Mouse (Mus musculus): ENCODE data around the gene Cers1. TPM values are rescaled to one million over a fixed set of nuclear protein-coding genes. Genes with fewer than 3 reads are reported as not detected.

Cers1 gene
- total and polyA plus RNA-seq, 3 experiments: 0.13 TPM; not detected in 2

DNA sequence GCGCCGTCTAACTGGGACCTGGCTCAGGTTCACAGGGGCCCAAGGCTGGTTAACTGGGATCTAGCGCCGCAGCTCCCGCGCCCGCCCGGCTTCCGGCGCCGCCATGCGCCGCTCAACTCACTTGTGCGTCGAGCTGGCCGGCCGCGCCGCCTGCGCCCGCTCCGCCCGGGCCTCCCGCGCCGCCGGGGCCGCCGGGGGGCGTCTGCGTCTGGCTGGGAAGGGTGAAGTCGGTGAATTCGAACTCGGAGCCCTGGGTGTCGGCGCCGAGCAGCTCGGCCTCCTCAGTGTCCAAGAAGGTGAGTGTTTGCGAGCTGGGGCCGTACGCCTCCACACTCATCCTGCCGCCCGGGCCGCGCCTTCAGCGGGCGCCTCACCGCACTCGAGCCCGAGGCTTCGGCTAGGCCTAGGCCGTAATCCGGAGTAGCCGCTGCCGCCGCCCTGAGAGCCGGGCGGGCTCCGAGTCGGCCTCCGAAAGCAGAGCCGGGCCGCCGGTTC lies 37.1 kb downstream of the Cers1 start:
- Histone ChIP-seq H3K27ac (ENCODE audit: insufficient read depth, low read depth) (peak overlapping the region; percentile 48), H3K27me3 (replicated peaks) (no peaks in the 10 kb centered on the region), H3K36me3 (replicated peaks in 1 of 2; ENCODE audit: control insufficient read depth in 1 of 2, insufficient read depth in 1 of 2, low read length in 1 of 2) (peaks cover 14 to 38% of the 10 kb centered on the region in 2 experiments), H3K4me3 (replicated peaks in 1 of 3; ENCODE audit: low read depth in 2 of 3, low read length in 2 of 3, poor library complexity in 1 of 3) (peak overlapping the region; percentile 85 to 90 (median 85)), H3K9me3 (replicated peaks; ENCODE audit: low read length) (no peaks in the 10 kb centered on the region), H3K79me2 (replicated peaks; ENCODE audit: control insufficient read depth, extremely low read depth, insufficient read depth, poor library complexity, severe bottlenecking) (peaks cover 51% of the 10 kb centered on the region), H3K9ac (ENCODE audit: insufficient read depth, low read depth) (peak overlapping the region; percentile 83), H3K4me2 (ENCODE audit: insufficient read depth, low read depth, poor library complexity, severe bottlenecking) (peak overlapping the region; percentile 58), H3K4me1 (ENCODE audit: control insufficient read depth in 1 of 2, insufficient read depth in 2 of 2) (peaks cover 39 to 51% of the 10 kb centered on the region in 2 experiments)
- DNase-seq (ENCODE audit: extremely low read depth): peak; percentile 20
- dilution Hi-C loops (cut with MboI; ENCODE audit: extremely low pct_ligation_motif_present, extremely low pct_unique_long_range_greater_than_20kb, low sequenced_read_pairs): no loop called here
- in situ Hi-C loops (cut with MboI; ENCODE audit: low pct_ligation_motif_present, low pct_unique_long_range_greater_than_20kb, low sequenced_read_pairs): no loop called here
- no peak for TF ChIP-seq EP300 (IDR thresholded peaks at IDR 0.05; ENCODE audit: low read length)
- no peak for TF ChIP-seq E2F4 (IDR thresholded peaks at IDR 0.05; ENCODE audit: insufficient replicate concordance, low read depth, low read length)
- no peak for TF ChIP-seq PAX5 (IDR thresholded peaks at IDR 0.05; ENCODE audit: low read length)
- TF ChIP-seq RCOR1 (conservative IDR thresholded peaks at IDR 0.05; ENCODE audit: low read depth, low read length): no peak
- no peak for TF ChIP-seq NELFE (IDR thresholded peaks at IDR 0.05; ENCODE audit: low read depth, low read length)
- TF ChIP-seq GABPA (IDR thresholded peaks at IDR 0.05; ENCODE audit: insufficient replicate concordance, low read depth, low read length): no peak
- 0 out of 2 replicates have a peak, but pooled peaks have one; percentile 6 for TF ChIP-seq TCF12 (IDR thresholded peaks at IDR 0.05; ENCODE audit: low read depth, low read length)
- TF ChIP-seq CTCF (conservative IDR thresholded peaks at IDR 0.05 in 1 of 2, IDR thresholded peaks at IDR 0.05 in 1 of 2; ENCODE audit: low read depth in 2 of 2, low read length in 2 of 2): no peak
- TF ChIP-seq MAX (IDR thresholded peaks at IDR 0.05; ENCODE audit: low read length): no peak
- TF ChIP-seq UBTF (IDR thresholded peaks at IDR 0.05; ENCODE audit: low read depth, low read length): peak; percentile 100
- no peak for TF ChIP-seq NRF1 (IDR thresholded peaks at IDR 0.05; ENCODE audit: low read depth, low read length)
- TF ChIP-seq IRF4 (IDR thresholded peaks at IDR 0.05; ENCODE audit: low read depth, low read length): no peak
- TF ChIP-seq HCFC1 (IDR thresholded peaks at IDR 0.05; ENCODE audit: low read depth, low read length): 0 out of 2 replicates have a peak, but pooled peaks have one; percentile 3
- no peak for TF ChIP-seq USF2 (conservative IDR thresholded peaks at IDR 0.05; ENCODE audit: low read depth, low read length)
- 0 out of 2 replicates have a peak, but pooled peaks have one; percentile 47 for TF ChIP-seq SIN3A (IDR thresholded peaks at IDR 0.05; ENCODE audit: low read length)
- TF ChIP-seq ZKSCAN1 (IDR thresholded peaks at IDR 0.05; ENCODE audit: borderline replicate concordance, low read depth, low read length): no peak
- no peak for TF ChIP-seq USF1 (IDR thresholded peaks at IDR 0.05; ENCODE audit: low read depth, low read length)
- no peak for TF ChIP-seq CHD1 (IDR thresholded peaks at IDR 0.05; ENCODE audit: low read depth, low read length)
- no peak for TF ChIP-seq MAZ (IDR thresholded peaks at IDR 0.05; ENCODE audit: low read depth, low read length)

DNA sequence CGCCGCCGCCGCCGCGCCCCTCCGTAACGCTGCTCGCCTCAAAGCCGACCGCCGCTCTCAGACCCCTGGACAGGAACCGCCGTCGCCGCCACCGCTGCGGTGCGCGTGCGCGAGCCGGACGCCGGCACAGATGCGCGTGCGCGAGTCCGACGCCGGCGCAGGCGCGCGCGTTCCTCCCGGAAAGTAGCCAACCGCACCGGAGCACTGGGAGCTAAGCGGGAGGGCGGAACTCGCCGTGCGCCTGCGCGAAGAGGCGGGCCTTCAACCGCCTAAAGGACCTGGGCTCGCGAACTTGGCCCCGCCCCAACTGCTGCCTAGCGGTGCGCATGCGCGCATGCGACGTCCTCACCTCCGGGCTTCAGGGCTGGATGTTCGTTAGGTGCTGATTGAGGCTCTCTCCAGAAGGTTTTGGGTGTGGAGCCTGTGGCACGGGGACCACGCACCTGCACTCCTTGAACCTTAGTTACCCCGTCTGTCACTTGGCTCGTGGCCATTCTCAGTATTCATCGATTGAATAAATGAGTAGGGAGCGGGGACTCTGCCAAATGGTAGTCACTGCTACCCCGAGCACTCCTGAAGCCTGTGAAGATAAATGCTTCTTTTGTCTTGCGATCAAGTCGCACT lies 37.7 kb downstream of the Cers1 start, which contains the start of gene Upf1:
Upf1 (minus strand) TSS at position 85 of the 624 bp plus-strand sequence.
- peak within 1 kb of the TSS; percentile 83 for H3K9ac ChIP-seq (ENCODE audit: insufficient read depth, low read depth)
- H3K4me1 ChIP-seq (ENCODE audit: control insufficient read depth in 1 of 2, insufficient read depth in 2 of 2): peaks cover 34 to 45% of the 10 kb centered on the region in 2 experiments
- DNase-seq (ENCODE audit: extremely low read depth): peak; percentile 98
- in situ Hi-C loops (cut with MboI; ENCODE audit: low pct_ligation_motif_present, low pct_unique_long_range_greater_than_20kb, low sequenced_read_pairs): no loop called here
- peaks cover 45% of the 10 kb centered on the region for H3K79me2 ChIP-seq (replicated peaks; ENCODE audit: control insufficient read depth, extremely low read depth, insufficient read depth, poor library complexity, severe bottlenecking)
- H3K4me2 ChIP-seq (ENCODE audit: insufficient read depth, low read depth, poor library complexity, severe bottlenecking): peak within 1 kb of the TSS; percentile 65
- H3K4me3 ChIP-seq (replicated peaks in 1 of 3; ENCODE audit: low read depth in 2 of 3, low read length in 2 of 3, poor library complexity in 1 of 3): peak within 1 kb of the TSS; percentile 85 to 90 (median 85)
- H3K9me3 ChIP-seq (replicated peaks; ENCODE audit: low read length): no peaks in the 10 kb centered on the region
- H3K27ac ChIP-seq (ENCODE audit: insufficient read depth, low read depth): peak within 1 kb of the TSS; percentile 48
- dilution Hi-C loops (cut with MboI; ENCODE audit: extremely low pct_ligation_motif_present, extremely low pct_unique_long_range_greater_than_20kb, low sequenced_read_pairs): no loop called here
- no peaks in the 10 kb centered on the region for H3K27me3 ChIP-seq (replicated peaks)
- peaks cover 13 to 32% of the 10 kb centered on the region in 2 experiments for H3K36me3 ChIP-seq (replicated peaks in 1 of 2; ENCODE audit: control insufficient read depth in 1 of 2, insufficient read depth in 1 of 2, low read length in 1 of 2)
- TF ChIP-seq MAZ (IDR thresholded peaks at IDR 0.05; ENCODE audit: low read depth, low read length) (0 out of 2 replicates have a peak, but pooled peaks have one; percentile 44), CHD1 (IDR thresholded peaks at IDR 0.05; ENCODE audit: low read depth, low read length) (no peak), NRF1 (IDR thresholded peaks at IDR 0.05; ENCODE audit: low read depth, low read length) (peak; percentile 94), USF1 (IDR thresholded peaks at IDR 0.05; ENCODE audit: low read depth, low read length) (no peak), MYC (IDR thresholded peaks at IDR 0.05; ENCODE audit: low read depth, low read length) (no peak), MXI1 (IDR thresholded peaks at IDR 0.05; ENCODE audit: low read depth, low read length) (peak; percentile 46; the same call in 1 of the 2 replicates), RAD21 (IDR thresholded peaks at IDR 0.05; ENCODE audit: low read depth, low read length) (no peak), EP300 (IDR thresholded peaks at IDR 0.05; ENCODE audit: low read length) (no peak), IRF4 (IDR thresholded peaks at IDR 0.05; ENCODE audit: low read depth, low read length) (peak; percentile 35; the same call in 1 of the 2 replicates), KAT2A (IDR thresholded peaks at IDR 0.05; ENCODE audit: insufficient replicate concordance, low read length) (no peak; the same call in 1 of the 2 replicates), USF2 (conservative IDR thresholded peaks at IDR 0.05; ENCODE audit: low read depth, low read length) (no peak), MAX (IDR thresholded peaks at IDR 0.05; ENCODE audit: low read length) (0 out of 2 replicates have a peak, but pooled peaks have one; percentile 48), HCFC1 (IDR thresholded peaks at IDR 0.05; ENCODE audit: low read depth, low read length) (peak; percentile 54), ZC3H11A (IDR thresholded peaks at IDR 0.05; ENCODE audit: low read depth, low read length) (no peak), BHLHE40 (IDR thresholded peaks at IDR 0.05; ENCODE audit: low read depth, low read length) (no peak; the same call in 1 of the 2 replicates), ZMIZ1 (IDR thresholded peaks at IDR 0.05; ENCODE audit: low read depth, low read length) (peak; percentile 96), TBP (conservative IDR thresholded peaks at IDR 0.05; ENCODE audit: low read depth, low read length) (peak; percentile 81), JUN (IDR thresholded peaks at IDR 0.05; ENCODE audit: insufficient read depth, low read depth, low read length) (no peak), E2F4 (IDR thresholded peaks at IDR 0.05; ENCODE audit: insufficient replicate concordance, low read depth, low read length) (no peak), UBTF (IDR thresholded peaks at IDR 0.05; ENCODE audit: low read depth, low read length) (no peak), RCOR1 (conservative IDR thresholded peaks at IDR 0.05; ENCODE audit: low read depth, low read length) (no peak)
